Mouse (Mus musculus): Measurements from ENCODE around the gene Maml3.

The Maml3 gene

GRCm38 (mm10) chr3:51871346-51871745, 233.5 kb downstream of the Maml3 start:
- DNase-seq (ENCODE audit: low spot score): no peak

GRCm38 (mm10) chr3:51869980-51870379, 234.9 kb downstream of the Maml3 start:
- no peak for DNase-seq (ENCODE audit: low spot score)

- no peak for DNase-seq (ENCODE audit: low spot score)
Observed at GRCm38 (mm10) chr3:51868857-51869256, 236.0 kb downstream of the Maml3 start.

DNA sequence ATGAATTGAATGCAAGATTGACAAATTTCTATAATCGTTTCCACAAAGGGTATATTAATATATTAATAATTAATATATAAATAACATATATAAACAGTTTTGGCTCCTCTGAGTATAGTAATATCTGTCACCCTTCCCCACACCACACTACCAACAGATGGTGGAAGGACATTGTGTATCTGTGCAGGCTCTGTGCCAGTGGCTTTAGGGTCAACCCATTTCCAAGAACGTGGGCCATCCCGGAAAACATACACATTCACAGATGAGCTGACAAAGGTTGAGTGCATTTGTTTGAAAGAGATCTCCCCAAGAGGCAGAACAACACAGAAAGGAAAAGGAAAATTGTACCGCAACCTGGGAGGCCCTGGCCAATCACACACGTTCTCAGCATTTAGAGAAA, 238.4 kb downstream of the Maml3 start:
- DNase-seq (ENCODE audit: low spot score): no peak

GRCm38 (mm10) chr3:51861631-51862030, 243.2 kb downstream of the Maml3 start:
- no peak for DNase-seq (ENCODE audit: low spot score)

DNA sequence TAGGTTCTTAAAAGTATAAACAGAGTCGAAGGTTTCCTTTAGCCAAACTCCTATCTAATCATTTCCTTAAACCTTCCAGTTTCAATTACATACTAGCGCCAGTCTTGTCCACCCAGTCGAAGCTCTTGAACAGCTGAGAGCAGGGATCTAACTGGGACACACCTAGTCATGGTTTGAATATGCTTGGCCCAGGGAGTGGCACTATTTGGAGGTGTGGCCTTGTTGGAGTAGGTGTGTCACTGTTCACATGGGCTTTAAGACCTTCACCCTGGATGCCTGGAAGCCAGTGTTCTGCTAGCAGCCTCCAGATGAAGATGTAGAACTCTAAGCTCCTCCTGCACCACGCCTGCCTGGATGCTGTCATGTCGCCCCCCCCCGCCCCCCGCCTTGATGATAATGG, 244.4 kb downstream of the Maml3 start:
- DNase-seq (ENCODE audit: low spot score): no peak

GRCm38 (mm10) chr3:51859208-51859607, 245.7 kb downstream of the Maml3 start:
- DNase-seq (ENCODE audit: low spot score): no peak

GRCm38 (mm10) chr3:51854152-51854551, 250.7 kb downstream of the Maml3 start:
- DNase-seq (ENCODE audit: low spot score): no peak

GRCm38 (mm10) chr3:51853610-51854009, 251.3 kb downstream of the Maml3 start:
- DNase-seq (ENCODE audit: low spot score): no peak

- DNase-seq (ENCODE audit: low spot score): no peak
Observed at GRCm38 (mm10) chr3:51852692-51853091, 252.2 kb downstream of the Maml3 start.

DNA sequence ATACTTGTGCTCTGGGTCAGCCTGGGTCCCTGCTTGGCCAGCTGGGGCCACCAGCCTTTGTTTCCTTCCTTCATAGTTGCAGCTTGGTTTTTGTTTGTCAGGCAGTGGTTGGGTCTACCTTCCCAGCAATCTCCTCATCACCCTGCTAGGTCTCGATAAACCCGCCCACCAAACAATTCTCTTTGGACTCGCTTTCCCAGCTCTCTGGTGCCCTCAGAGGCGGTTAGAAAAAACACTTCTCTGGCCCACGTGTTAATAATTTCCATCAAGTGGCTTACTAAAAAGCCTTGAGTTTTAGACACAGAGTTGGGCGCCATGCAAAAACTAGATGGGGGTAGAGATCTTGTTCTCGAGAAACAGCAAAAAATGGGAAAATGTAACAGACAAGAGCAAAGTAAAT, 253.3 kb downstream of the Maml3 start:
- DNase-seq (ENCODE audit: low spot score): no peak

DNA sequence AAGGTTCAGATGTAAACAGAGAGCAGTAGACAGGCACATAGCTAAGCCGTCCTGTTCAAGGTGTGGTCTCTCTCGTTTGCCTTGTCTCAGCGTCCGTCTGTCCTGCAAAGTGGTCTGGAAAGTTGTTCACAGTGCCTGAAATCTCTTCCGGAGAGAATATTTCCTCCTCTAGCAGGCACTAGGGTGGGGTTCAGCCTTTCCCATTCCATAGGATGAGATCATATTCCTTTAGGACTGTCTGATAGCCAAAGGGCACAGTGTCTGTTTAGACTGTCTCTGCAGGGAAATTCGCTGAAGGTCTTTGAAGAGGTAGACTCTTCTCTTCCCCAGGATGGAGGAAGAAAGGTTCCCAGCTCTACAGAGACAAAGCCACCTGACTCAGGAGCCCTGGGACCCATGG, 255.4 kb downstream of the Maml3 start:
- DNase-seq (ENCODE audit: low spot score): no peak

DNA sequence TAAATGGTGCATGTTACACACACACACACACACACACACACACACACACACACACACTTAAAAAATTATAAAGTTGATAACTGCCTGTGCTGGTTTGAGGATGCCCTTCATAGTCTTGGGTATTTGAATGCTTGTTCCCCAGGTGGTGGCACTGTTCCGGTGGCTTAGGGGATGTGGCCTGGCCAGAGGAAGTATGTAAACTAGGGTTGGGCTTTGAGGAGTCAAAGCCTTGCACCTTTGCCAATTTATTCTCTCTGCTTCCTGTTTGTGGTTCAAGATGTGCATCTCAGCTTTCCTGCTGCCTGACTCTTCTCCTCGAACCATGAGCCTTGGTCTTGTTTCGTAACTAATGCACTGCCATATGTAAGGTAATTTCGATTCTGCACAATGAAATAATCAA, 257.6 kb downstream of the Maml3 start:
- no peak for DNase-seq (ENCODE audit: low spot score)

GRCm38 (mm10) chr3:51844255-51844654, 260.6 kb downstream of the Maml3 start:
- DNase-seq (ENCODE audit: low spot score): no peak

- no peak for DNase-seq (ENCODE audit: low spot score)
Observed at GRCm38 (mm10) chr3:51842140-51842539, 262.7 kb downstream of the Maml3 start.

GRCm38 (mm10) chr3:51841598-51841997, 263.3 kb downstream of the Maml3 start:
- DNase-seq (ENCODE audit: low spot score): no peak

- no peak for DNase-seq (ENCODE audit: low spot score)
Observed at GRCm38 (mm10) chr3:51841177-51841576, 263.7 kb downstream of the Maml3 start.

DNA sequence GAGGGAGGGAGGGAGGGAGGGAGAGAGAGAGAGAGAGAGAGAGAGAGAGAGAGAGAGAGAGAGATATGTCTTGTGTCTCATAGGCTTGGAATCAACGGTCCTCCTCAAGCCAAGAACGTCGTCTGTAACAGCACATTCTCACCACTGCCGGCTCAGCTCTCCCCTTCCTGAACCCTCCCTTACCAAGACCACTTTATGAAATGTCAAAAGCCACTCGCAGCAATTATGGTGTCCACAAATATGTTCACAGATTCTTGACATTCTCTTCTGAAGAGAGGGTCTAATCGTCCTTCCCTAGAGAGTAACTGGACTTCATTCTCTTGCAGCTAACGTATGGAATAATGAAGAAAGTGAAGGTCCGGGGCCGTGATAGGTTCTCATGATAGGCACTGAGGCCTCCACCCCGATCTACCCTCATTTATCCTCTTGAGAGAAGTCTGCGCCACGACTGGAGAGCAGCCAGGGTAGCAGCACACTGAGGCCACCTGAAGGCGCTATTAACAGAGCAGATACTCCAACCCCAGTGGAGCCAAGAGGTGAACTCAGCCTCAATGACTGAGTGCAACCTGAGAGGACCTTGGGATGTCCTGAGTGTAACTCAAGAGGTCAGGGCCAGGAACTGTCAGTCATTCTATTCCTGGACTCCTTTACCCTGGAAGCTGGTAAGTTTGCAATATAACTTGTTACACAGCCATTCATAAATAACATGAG, 264.6 kb downstream of the Maml3 start:
- DNase-seq (ENCODE audit: low spot score): no peak

GRCm38 (mm10) chr3:51839353-51839715, 265.5 kb downstream of the Maml3 start:
- DNase-seq (ENCODE audit: low spot score): no peak

- no peak for DNase-seq (ENCODE audit: low spot score)
Observed at GRCm38 (mm10) chr3:51838696-51839352, 266.1 kb downstream of the Maml3 start.

- no peak for DNase-seq (ENCODE audit: low spot score)
Observed at GRCm38 (mm10) chr3:51832985-51833384, 271.9 kb downstream of the Maml3 start.

- no peak for DNase-seq (ENCODE audit: low spot score)
Observed at GRCm38 (mm10) chr3:51830821-51831429, 274.0 kb downstream of the Maml3 start.

DNA sequence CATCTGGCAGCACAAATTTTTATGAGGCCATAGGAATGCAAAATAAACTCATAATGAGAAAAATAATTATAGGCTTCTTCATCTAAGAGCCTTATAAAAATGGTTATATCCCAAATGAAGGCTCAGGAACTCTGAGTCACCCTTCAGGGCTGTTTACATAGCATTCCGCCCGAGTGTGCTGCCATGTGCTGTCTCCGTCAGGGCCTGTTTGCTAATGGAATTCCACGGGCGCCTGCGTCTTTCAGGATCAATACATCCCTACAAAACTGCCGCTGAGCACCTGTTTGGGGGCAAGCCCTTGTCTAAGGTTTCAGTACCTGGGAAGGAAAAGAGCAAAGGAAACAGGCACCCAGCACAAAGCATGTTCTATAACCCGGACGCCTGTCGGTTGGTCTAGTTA, 279.3 kb downstream of the Maml3 start:
- no peak for DNase-seq (ENCODE audit: low spot score)

- DNase-seq (ENCODE audit: low spot score): no peak
Observed at GRCm38 (mm10) chr3:51824506-51824905, 280.4 kb downstream of the Maml3 start.

Data from spleen, adult 12 weeks (tissue).